Mouse (Mus musculus) lung, postnatal 0 days (tissue): ENCODE results near the gene Olfr1324.

ENCODE experiments used
- CTCF ChIP-seq: IDR thresholded peaks from 2 replicates; pipeline ENCODE4 v1.5.1; 2016; ENCODE audit warnings: antibody characterized with exemption, mild to moderate bottlenecking
- EP300 ChIP-seq: IDR thresholded peaks from 2 replicates; pipeline ENCODE4 v1.6.1; 2016; ENCODE audit warnings: antibody characterized with exemption, mild to moderate bottlenecking, control low read depth

DNA sequence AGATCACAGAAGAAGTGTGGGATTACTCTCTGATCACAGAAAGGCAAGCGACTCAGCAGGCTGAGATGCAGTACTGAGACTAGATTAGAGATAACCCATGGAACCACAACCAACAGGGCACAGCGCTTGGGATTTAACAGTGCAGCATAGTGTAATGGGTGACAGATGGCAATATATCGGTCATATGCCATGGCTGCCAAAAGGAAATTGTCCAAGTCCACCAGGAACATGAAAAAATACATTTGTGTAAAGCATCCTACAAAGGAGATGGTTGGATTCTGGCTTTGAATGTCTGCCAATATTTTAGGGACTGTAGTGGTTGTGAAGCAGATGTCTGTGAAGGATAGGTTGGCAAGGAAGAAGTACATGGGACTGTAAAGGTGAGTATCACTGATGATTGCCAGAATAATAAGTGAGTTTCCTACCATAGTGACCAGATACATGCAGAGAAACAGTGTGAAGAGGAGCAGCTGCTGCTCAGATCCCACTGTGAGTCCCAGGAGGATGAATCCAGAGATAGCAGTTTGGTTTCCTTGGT is 2.3 kb downstream of the Olfr1324 start:
- no peak for TF ChIP-seq EP300
- TF ChIP-seq CTCF = no peak
